ENCODE assay signal across 15 mouse cellular contexts in the genomic region with DNA sequence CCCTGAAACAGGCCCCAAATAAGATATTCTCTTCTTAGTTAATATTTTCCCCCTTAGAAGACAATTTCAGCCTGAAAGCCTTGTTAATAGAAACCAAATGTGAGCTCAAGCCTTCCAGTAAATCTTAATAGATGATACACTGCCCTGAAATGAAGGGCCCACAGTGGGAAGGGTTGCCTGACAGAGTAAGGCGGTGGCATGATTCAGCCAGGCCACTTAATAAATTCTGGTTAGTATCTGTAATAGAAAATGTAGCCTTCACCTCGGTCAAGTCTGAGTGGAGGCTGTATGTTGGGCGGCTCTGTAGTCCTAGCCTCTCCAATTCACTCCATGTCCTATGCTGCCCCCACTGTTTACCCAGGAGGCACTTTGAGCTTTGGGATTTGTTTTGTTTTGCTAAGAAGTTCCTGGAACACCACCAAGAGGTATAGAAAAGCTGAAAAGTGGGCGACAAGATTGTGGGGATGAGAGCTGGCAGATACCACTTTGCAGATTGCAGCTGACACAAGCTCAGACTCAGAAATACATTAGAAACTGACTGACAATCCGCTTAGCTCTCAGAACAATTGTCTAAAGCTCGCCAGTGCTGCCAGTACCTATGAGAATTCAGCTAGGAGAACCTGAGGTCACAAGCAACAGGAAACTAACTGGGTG.
DNase-seq lines count a peak whose midpoint lies in the region; TF ChIP-seq lines count a peak whose summit lies in the region.
"Had no signal": no experiment of that assay in that cellular context is flagged by ENCODE, and none has a peak within 500 bp of the region (broad histone marks: within the 10 kb centered on the region; RNA-seq: fewer than 3 reads in every experiment).

No protein-coding gene starts in this region.

- intact Hi-C loops in left cerebral cortex, postnatal 14 days (cut with DNase I) = no loop called here

- peak overlapping the region; percentile 80 for H3K27ac ChIP-seq in layer of hippocampus, adult 2 months
- H3K27ac ChIP-seq: forebrain, embryonic 12.5 days; kidney, postnatal 0 days; limb, embryonic 13.5 days; midbrain, embryonic 10.5 days had no signal

- H3K4me3 ChIP-seq in layer of hippocampus, adult 2 months = no peak overlapping the region
- H3K4me3 ChIP-seq: forebrain, embryonic 12.5 days; limb, embryonic 13.5 days; midbrain, embryonic 10.5 days had no signal

- DNase-seq in layer of hippocampus, adult 2 months (ENCODE audit: low spot score in 2 of 2) = peak in 1 of 2 experiments; percentile 46
- no peak for DNase-seq in layer of hippocampus, postnatal 25 days (ENCODE audit: extremely low spot score in 1 of 2, low spot score in 1 of 2)
- DNase-seq in 3T3-L1 (ENCODE audit: low read depth, low spot score) (peak; percentile 53), NIH3T3 (ENCODE audit: low read depth) (peak; percentile 89)
- DNase-seq in left cerebral cortex, postnatal 14 days (ENCODE audit: low spot score in 2 of 2) = peak; percentile 36 to 65
- DNase-seq in thymus, postnatal 36 days = no peak
- DNase-seq in thymus, postnatal 10 days (ENCODE audit: low spot score in 2 of 2) = no peak
- DNase-seq: adrenal gland, postnatal 25 days; cerebellum, adult 11 months; gastrocnemius, postnatal 36 days; lung, adult 18-20 months had no signal

- TF ChIP-seq CTCF in layer of hippocampus, adult 2 months (conservative IDR thresholded peaks at IDR 0.05) = no peak

Comparison
In these comparisons a context has a peak if more than half of its experiments do, and no peak if none do; other contexts are left out.
1. DNase-seq: peak in 3T3-L1 (single experiment), NIH3T3 (single experiment) and left cerebral cortex, postnatal 14 days (2 of 2); none in layer of hippocampus, postnatal 25 days (0 of 2), thymus, postnatal 36 days (0 of 2) and thymus, postnatal 10 days (0 of 2).